Mouse (Mus musculus) cerebral cortex, adult 2 months (tissue): ENCODE data around the gene Lzts2.

Source experiments
- WGBS: fragments of 180-500 bp; shearing (Covaris S2); methylation state at CpG from one replicate; pipeline ENCODE4 v1.1.7; 2018; 5-methylcytosine and 5-hydroxymethylcytosine counted together

Gene Lzts2

GRCm38 (mm10) chr19:45025937-45026568 lies 11.8 kb downstream of the Lzts2 start:
- WGBS = 91% methylated on average over 37 of the region's 37 CpGs

- 65% methylated on average over 6 of the region's 6 CpGs for WGBS
Observed at GRCm38 (mm10) chr19:45026958-45027670, 12.9 kb downstream of the Lzts2 start.

DNA sequence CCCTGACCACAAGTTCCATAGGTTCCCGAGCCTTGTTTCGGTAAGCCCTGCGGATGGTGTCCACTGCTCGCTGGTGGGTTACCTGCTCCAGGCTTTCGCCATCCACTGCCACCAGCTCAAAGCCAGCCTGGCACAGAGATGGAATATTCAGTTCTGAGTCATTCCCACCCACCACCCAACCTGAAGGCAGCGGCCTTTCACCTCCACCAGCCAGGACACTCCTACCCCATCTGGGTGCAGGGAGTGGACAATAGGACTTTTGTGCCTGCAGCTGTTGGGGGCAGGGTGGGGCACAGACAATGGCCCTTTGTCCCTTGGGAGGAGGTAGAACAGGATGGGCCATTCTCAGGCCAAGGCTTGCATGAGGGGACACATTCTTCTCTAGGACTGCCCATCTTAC lies 13.6 kb downstream of the Lzts2 start:
- WGBS = 69% methylated on average over 6 of the region's 6 CpGs

DNA sequence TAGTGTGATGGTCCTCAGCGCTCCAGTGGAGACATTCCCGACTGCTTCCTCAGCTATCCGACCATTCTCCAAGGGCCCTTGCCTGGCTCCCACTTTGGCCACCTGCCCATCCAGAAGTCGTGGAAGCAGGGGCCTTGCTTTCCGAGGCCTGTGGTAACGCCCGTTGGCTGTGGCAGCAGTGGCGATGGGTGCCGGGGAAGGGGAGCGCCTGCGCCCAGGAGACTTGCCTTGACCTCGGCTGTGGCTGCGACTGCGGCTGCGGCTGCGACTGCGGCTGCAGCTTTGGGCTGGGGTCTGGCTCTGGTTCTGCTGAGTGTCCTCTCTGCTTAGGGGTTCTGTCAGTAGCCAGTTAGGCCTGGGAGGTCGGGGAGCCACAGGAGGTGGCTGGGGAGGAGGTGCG lies 14.5 kb downstream of the Lzts2 start:
- 79% methylated on average over 19 of the region's 19 CpGs for WGBS

DNA sequence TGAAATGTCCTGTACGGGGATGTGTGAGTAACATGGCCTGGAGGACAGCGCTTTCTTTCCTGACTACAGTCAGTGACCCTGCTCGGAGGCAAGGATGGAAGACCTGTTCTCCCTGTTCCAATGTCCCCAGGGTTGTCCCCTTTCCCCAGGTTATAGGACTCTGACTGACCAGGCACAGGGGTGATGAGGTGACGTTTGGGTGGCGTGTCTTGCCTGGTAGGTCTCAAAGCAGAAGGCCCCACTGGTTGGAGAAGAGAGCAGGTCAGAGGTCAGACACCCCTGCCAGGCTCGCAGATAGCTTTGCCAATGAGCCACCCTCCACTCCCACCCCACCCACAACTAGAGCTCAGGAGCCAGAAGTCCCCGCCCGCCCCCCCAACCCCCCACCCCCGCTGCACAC lies 15.4 kb downstream of the Lzts2 start:
- WGBS = 63% methylated on average over 9 of the region's 9 CpGs

DNA sequence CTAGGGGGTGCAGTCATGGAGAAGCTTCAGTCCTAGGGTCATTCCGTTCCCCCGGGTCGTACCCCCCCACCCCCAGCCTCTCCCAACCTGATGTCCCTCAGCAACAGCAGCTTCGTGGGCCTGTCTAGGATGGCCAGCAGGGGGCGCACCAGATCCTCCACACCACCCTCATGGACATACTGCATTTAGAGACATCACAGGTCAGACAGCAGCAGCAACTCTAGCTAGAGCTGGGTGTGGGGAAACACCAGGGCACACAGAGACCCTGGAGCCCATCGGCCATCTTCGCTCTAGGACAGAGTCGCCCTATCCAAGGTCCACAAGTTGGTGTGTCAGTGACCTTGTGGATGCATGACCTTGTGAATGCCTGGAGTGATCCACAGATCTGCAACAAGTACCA lies 15.9 kb downstream of the Lzts2 start:
- WGBS = 35% methylated on average over 8 of the region's 8 CpGs

DNA sequence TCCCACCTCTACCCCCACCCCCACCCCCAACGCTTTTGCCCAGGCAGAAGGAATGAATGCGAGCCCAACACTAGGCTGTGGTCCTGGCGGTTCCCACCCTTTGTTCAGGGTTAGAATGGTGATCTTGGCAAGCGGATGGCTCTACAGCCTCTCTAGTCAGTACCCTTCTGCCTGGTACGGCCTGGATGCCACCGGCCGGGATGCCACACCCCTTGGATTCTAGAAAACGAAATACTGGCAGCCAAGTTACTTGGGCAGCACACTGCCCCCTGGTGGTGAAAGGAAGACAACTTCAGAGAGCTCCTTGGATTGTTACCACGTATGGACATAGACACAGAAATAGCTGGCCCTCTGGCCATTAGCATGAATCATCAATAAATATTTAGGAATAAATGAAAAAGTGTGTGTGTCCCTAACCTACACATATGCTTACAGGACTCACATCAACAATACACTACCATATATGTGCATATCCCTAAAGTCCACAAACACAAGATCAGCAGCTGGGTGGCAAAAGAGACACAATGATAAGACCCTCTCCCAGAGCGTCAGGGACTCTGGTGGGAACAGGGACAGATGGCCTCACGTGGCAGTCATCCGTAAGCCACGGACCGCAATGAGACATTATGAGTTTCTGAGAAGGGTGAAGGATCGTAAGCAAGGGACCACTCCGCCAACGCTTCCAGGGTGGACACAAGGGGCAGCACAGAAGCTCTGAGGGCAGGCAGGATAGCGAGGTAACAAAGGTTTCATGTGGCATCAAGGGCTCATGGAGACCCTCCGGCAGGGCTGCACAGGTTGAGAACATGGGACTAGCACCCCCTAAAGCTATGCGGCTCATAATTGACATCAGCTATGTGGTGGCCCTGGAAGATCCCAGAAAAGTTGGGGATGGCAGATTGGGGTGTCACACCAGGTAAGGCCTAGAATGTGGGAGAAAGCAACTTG lies 16.8 kb downstream of the Lzts2 start:
- 40% methylated on average over 20 of the region's 20 CpGs for WGBS

- 15% methylated on average over 4 of the region's 4 CpGs for whole genome bisulfite sequencing
Observed at GRCm38 (mm10) chr19:45031780-45032179, 17.6 kb downstream of the Lzts2 start.

DNA sequence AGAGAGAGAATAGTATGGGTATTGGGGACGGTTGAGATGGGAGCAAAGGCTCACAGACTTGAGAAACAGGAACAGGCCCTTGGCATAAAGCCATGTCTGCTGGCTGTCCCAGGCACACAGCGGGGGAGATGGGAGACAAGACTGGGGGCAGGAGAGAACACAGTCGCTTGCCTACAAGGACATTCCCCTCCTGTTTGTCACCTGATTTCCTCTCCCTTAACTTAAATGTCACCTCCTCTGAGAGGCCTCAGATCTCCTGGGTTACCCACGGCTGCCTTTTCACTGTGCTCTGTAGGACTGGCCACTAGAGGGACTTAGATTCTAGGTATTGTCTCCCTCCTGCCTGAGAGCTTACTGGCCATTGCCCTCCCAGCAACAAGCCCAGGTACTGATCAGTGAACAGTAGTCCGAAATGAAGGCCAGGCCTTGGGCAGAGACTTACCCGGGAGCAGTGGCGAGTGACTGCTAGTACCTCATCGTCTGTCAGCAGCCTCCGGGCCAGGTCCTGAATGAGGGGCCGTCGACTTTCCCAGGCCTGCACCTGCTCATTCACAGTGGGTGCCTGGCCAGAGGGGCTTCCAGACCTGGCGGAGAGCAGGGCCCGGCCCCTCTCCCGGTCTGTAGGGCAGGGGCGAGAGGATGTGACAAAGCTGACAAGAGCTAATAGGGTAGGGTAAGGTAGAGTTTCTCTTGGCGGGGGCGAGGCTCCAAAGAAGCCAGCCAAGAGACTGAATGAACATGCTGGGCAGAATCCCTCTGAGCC lies 18.5 kb downstream of the Lzts2 start:
- 58% methylated on average over 17 of the region's 17 CpGs for WGBS

GRCm38 (mm10) chr19:45036867-45037266 lies 22.7 kb downstream of the Lzts2 start:
- 50% methylated on average over 16 of the region's 16 CpGs for WGBS

DNA sequence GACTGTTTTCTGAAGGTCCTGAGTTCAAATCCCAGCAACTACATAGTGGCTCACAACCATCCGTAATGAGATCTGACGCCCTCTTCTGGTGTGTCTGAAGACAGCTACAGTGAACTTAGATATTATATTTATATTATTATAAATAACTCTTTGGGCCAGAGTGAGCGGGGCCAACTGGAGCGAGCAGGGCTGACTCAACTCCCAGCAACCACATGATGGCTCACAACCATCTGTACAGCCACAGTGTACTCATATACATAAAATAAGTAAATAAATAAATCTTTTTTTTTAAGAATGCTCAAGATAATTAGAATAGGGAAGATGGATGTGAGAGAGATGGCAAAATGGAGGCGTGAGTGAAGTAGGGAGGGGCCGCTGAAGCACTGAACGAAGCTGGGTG lies 24.0 kb downstream of the Lzts2 start:
- 90% methylated on average over 7 of the region's 7 CpGs for WGBS

- 64% methylated on average over 13 of the region's 13 CpGs for WGBS
Observed at GRCm38 (mm10) chr19:45040214-45040613, 26.0 kb downstream of the Lzts2 start.

- 59% methylated on average over 11 of the region's 11 CpGs for WGBS
Observed at GRCm38 (mm10) chr19:45044389-45044927, 30.2 kb downstream of the Lzts2 start.

DNA sequence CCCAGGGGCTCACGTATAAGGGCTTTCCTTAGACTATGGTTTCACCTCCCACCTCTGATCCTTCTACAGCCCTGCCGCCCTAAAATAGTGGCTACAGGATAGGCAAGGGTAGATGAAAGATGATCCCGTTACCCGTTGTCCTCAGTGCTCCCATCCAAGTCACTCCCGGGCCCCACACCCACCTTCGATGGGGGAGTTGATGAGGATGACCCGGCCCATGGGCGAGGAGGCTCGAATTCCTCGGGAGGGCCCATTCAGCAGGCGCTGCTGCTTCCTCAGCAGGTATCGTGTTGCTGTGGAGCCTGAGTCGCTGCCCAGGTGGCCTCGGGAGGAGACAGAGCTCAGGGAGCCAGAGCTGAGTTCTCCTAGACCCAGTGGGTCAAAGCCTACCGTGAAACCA lies 31.0 kb downstream of the Lzts2 start:
- 69% methylated on average over 15 of the region's 15 CpGs for WGBS

DNA sequence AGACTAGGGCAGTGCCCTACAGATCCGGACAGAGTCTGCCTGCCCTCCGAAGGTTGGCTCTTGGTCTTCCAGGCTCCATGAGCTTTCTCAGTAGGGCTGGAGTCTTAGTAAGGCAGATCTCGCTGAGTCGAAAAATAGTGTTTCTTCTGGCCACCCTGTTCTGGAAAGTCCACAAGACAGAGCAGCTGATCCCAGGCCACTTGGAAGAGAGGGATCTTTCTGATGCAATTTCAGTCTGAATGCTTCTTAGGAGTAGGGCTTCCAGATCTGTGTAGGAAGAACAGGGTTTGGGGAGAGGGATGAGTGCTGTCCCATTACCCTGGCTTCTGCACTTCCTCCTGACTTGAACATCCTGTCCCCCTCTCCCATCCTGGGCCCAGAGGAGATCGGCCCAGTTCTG lies 31.4 kb downstream of the Lzts2 start, which contains the start of gene Pdzd7:
Pdzd7 (minus strand) TSS at position 67 of the 400 bp plus-strand sequence.
- WGBS = 87% methylated on average over 5 of the region's 5 CpGs

GRCm38 (mm10) chr19:45046523-45047321 lies 32.5 kb downstream of the Lzts2 start:
- WGBS = 2% methylated on average over 34 of the region's 34 CpGs

GRCm38 (mm10) chr19:45047417-45047934 lies 33.3 kb downstream of the Lzts2 start, which contains the start of gene Sfxn3:
TSS of gene Sfxn3 (plus strand) at chr19:45047503.
- WGBS = under 1% methylated on average over 26 of the region's 26 CpGs

- 3% methylated on average over 11 of the region's 11 CpGs for WGBS
Observed at GRCm38 (mm10) chr19:45047935-45048643, 33.9 kb downstream of the Lzts2 start.

GRCm38 (mm10) chr19:45048644-45049365 lies 34.6 kb downstream of the Lzts2 start:
- WGBS = 51% methylated on average over 12 of the region's 12 CpGs
